Mouse (Mus musculus): Measurements from ENCODE around the gene Adamtsl1. TPM values are rescaled to one million over a fixed set of nuclear protein-coding genes. Genes with fewer than 3 reads are reported as not detected.
A peak's percentile ranks its signal among the peaks of the same experiment; 100 is the strongest.

The Adamtsl1 gene
- polyA plus RNA-seq, 1 experiment, result 5.2 TPM

GRCm38 (mm10) chr4:86045876-86046275 is 531.9 kb downstream of the Adamtsl1 start:
- H3K27ac ChIP-seq (ENCODE audit: insufficient read depth, low read depth, low read length), result no peak overlapping the region
- DNase-seq, result no peak
- WGBS, result 33% methylated on average over 6 of the region's 6 CpGs
- H3K4me1 ChIP-seq (ENCODE audit: control insufficient read depth, insufficient read depth, low read length), result no peaks in the 10 kb centered on the region
- no peaks in the 10 kb centered on the region for H3K36me3 ChIP-seq (ENCODE audit: control insufficient read depth, insufficient read depth, low read length)
- H3K4me3 ChIP-seq (ENCODE audit: insufficient read depth, low read depth, low read length), result no peak overlapping the region
- H3K27me3 ChIP-seq (replicated peaks; ENCODE audit: control insufficient read depth, insufficient read depth, low read length), result no peaks in the 10 kb centered on the region
- TF ChIP-seq POLR2A (IDR thresholded peaks at IDR 0.05; ENCODE audit: low read depth, low read length), result no peak
- no peak for TF ChIP-seq CTCF (conservative IDR thresholded peaks at IDR 0.05; ENCODE audit: insufficient read depth, insufficient read length, low read depth, low read length)

DNA sequence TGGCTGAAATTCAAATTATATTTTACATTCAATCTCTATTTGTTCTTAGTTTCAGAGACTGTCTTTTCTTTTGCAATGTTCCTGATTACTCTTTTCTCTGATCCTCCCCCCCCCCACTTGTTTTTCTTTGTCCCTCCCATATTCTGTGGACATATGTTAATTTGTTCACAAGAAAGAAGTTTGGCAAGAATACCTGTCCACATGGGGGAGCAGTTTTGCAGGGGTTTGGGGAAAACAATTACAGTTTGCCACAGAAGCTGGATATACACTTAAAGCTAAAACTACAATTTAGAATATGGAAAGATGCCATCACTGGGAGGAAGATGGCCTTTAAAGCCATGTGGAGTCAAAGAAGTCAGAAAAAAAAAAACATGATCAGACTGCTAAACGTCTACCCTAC is 532.9 kb downstream of the Adamtsl1 start:
- H3K4me1 ChIP-seq (ENCODE audit: control insufficient read depth, insufficient read depth, low read length), result no peaks in the 10 kb centered on the region
- H3K27ac ChIP-seq (ENCODE audit: insufficient read depth, low read depth, low read length), result no peak overlapping the region
- DNase-seq, result no peak
- TF ChIP-seq CTCF (conservative IDR thresholded peaks at IDR 0.05; ENCODE audit: insufficient read depth, insufficient read length, low read depth, low read length) (no peak), POLR2A (IDR thresholded peaks at IDR 0.05; ENCODE audit: low read depth, low read length) (no peak)
- no peak overlapping the region for H3K4me3 ChIP-seq (ENCODE audit: insufficient read depth, low read depth, low read length)
- H3K27me3 ChIP-seq (replicated peaks; ENCODE audit: control insufficient read depth, insufficient read depth, low read length), result no peaks in the 10 kb centered on the region
- no peaks in the 10 kb centered on the region for H3K36me3 ChIP-seq (ENCODE audit: control insufficient read depth, insufficient read depth, low read length)
- 69% methylated on average over 1 of the region's 1 CpGs for WGBS

- Histone ChIP-seq H3K36me3 (ENCODE audit: control insufficient read depth, insufficient read depth, low read length) (no peaks in the 10 kb centered on the region), H3K27ac (ENCODE audit: insufficient read depth, low read depth, low read length) (no peak overlapping the region), H3K27me3 (replicated peaks; ENCODE audit: control insufficient read depth, insufficient read depth, low read length) (no peaks in the 10 kb centered on the region), H3K4me1 (ENCODE audit: control insufficient read depth, insufficient read depth, low read length) (no peaks in the 10 kb centered on the region), H3K4me3 (ENCODE audit: insufficient read depth, low read depth, low read length) (peak overlapping the region; percentile 55)
- 1% methylated on average over 20 of the region's 20 CpGs for WGBS
- DNase-seq, result peak; percentile 60
- TF ChIP-seq POLR2A (IDR thresholded peaks at IDR 0.05; ENCODE audit: low read depth, low read length) (no peak), CTCF (conservative IDR thresholded peaks at IDR 0.05; ENCODE audit: insufficient read depth, insufficient read length, low read depth, low read length) (no peak)
Observed at GRCm38 (mm10) chr4:86053487-86054237, 539.7 kb downstream of the Adamtsl1 start.

DNA sequence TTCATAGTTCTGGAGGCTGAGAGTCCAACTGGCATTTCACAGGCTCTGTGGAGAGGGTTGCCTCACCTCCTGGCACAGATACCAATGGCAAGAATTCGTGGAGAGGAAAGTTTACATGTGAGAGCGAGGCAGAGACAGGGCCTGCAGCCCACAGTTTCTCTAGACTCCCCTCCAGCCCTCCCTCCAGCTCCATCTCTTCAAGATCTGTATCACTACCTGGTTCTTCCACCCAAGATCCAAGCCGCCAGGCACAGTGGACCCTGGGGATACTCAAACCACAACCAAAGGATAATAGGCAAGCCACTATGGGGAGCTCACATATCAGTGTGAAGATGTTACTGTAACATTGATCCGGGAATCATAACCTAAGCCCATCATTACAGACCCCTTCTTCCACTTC is 546.6 kb downstream of the Adamtsl1 start:
- no peak for DNase-seq
- no peaks in the 10 kb centered on the region for H3K4me1 ChIP-seq (ENCODE audit: control insufficient read depth, insufficient read depth, low read length)
- H3K27ac ChIP-seq (ENCODE audit: insufficient read depth, low read depth, low read length), result no peak overlapping the region
- no peaks in the 10 kb centered on the region for H3K27me3 ChIP-seq (replicated peaks; ENCODE audit: control insufficient read depth, insufficient read depth, low read length)
- no peaks in the 10 kb centered on the region for H3K36me3 ChIP-seq (ENCODE audit: control insufficient read depth, insufficient read depth, low read length)
- WGBS, result 84% methylated on average over 4 of the region's 4 CpGs
- TF ChIP-seq POLR2A (IDR thresholded peaks at IDR 0.05; ENCODE audit: low read depth, low read length) (no peak), CTCF (conservative IDR thresholded peaks at IDR 0.05; ENCODE audit: insufficient read depth, insufficient read length, low read depth, low read length) (no peak)
- H3K4me3 ChIP-seq (ENCODE audit: insufficient read depth, low read depth, low read length), result no peak overlapping the region

GRCm38 (mm10) chr4:86068376-86068775 is 554.4 kb downstream of the Adamtsl1 start:
- DNase-seq, result no peak
- no peaks in the 10 kb centered on the region for H3K4me1 ChIP-seq (ENCODE audit: control insufficient read depth, insufficient read depth, low read length)
- WGBS, result 80% methylated on average over 5 of the region's 5 CpGs
- no peak for TF ChIP-seq POLR2A (IDR thresholded peaks at IDR 0.05; ENCODE audit: low read depth, low read length)
- no peak for TF ChIP-seq CTCF (conservative IDR thresholded peaks at IDR 0.05; ENCODE audit: insufficient read depth, insufficient read length, low read depth, low read length)
- no peak overlapping the region for H3K4me3 ChIP-seq (ENCODE audit: insufficient read depth, low read depth, low read length)
- H3K27me3 ChIP-seq (replicated peaks; ENCODE audit: control insufficient read depth, insufficient read depth, low read length), result no peaks in the 10 kb centered on the region
- no peak overlapping the region for H3K27ac ChIP-seq (ENCODE audit: insufficient read depth, low read depth, low read length)
- no peaks in the 10 kb centered on the region for H3K36me3 ChIP-seq (ENCODE audit: control insufficient read depth, insufficient read depth, low read length)

DNA sequence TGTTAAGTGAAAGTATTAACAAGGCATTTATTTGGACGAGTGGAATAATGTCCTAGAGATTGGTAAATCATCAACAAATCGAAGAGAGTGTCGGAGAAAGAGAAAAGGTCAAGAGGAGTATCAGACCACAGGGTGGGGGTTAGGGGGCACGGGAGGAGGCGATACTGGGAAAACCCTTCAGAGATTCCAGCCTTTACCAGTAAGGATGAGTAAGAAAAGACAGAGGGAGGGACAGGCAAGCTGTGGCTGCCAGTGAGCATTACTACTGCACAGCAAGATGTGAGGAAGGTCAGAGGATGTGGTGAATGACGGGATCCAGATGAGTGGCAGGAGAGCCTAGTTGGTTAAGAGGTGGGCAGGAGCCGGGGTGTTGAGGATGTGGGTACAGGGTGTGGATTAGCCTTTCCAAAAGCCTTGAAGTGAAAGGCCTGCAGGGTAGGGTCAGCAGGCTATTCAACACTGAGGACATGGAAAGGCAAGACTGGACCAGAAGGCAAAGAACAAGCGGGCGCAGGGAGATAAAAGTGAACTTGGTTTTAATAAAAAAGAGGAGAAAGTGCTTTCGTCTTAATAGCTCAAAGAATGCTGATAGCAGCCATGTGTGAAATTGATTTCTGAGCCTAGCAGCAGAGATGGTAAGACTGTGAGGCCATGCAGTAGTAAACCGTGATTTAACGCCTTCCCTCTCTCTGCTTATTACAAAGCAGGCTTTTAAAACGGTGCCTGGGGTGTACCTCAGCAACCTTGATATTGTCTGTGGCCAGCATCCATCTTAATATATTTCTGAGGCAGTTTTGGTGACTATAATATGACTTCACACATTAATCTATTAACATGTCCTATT is 555.1 kb downstream of the Adamtsl1 start:
- Histone ChIP-seq H3K27ac (ENCODE audit: insufficient read depth, low read depth, low read length) (no peak overlapping the region), H3K4me3 (ENCODE audit: insufficient read depth, low read depth, low read length) (no peak overlapping the region), H3K4me1 (ENCODE audit: control insufficient read depth, insufficient read depth, low read length) (no peaks in the 10 kb centered on the region), H3K27me3 (replicated peaks; ENCODE audit: control insufficient read depth, insufficient read depth, low read length) (no peaks in the 10 kb centered on the region), H3K36me3 (ENCODE audit: control insufficient read depth, insufficient read depth, low read length) (no peaks in the 10 kb centered on the region)
- no peak for DNase-seq
- TF ChIP-seq POLR2A (IDR thresholded peaks at IDR 0.05; ENCODE audit: low read depth, low read length), result no peak
- no peak for TF ChIP-seq CTCF (conservative IDR thresholded peaks at IDR 0.05; ENCODE audit: insufficient read depth, insufficient read length, low read depth, low read length)
- 41% methylated on average over 13 of the region's 13 CpGs for WGBS

GRCm38 (mm10) chr4:86074871-86075270 is 560.9 kb downstream of the Adamtsl1 start:
- WGBS, result 27% methylated on average over 1 of the region's 1 CpGs
- no peak for DNase-seq
- H3K27ac ChIP-seq (ENCODE audit: insufficient read depth, low read depth, low read length), result no peak overlapping the region

More at GRCm38 (mm10) chr4:86074871-86075270, 560.9 kb downstream of the Adamtsl1 start:
- Histone ChIP-seq H3K4me1 (ENCODE audit: control insufficient read depth, insufficient read depth, low read length) (no peaks in the 10 kb centered on the region), H3K4me3 (ENCODE audit: insufficient read depth, low read depth, low read length) (no peak overlapping the region), H3K27me3 (replicated peaks; ENCODE audit: control insufficient read depth, insufficient read depth, low read length) (no peaks in the 10 kb centered on the region), H3K36me3 (ENCODE audit: control insufficient read depth, insufficient read depth, low read length) (no peaks in the 10 kb centered on the region)
- TF ChIP-seq POLR2A (IDR thresholded peaks at IDR 0.05; ENCODE audit: low read depth, low read length), result no peak
- TF ChIP-seq CTCF (conservative IDR thresholded peaks at IDR 0.05; ENCODE audit: insufficient read depth, insufficient read length, low read depth, low read length), result no peak

Measured in kidney, adult 2 months (tissue).